Mouse (Mus musculus) liver (tissue): ENCODE results near the gene Nkx1-1.

Experiments used
- DNase-seq: peaks from one replicate; pipeline ENCODE4 v3.0.0-alpha.2; 2020; ENCODE audit warnings: mixed read lengths

Nkx1-1 gene

DNA sequence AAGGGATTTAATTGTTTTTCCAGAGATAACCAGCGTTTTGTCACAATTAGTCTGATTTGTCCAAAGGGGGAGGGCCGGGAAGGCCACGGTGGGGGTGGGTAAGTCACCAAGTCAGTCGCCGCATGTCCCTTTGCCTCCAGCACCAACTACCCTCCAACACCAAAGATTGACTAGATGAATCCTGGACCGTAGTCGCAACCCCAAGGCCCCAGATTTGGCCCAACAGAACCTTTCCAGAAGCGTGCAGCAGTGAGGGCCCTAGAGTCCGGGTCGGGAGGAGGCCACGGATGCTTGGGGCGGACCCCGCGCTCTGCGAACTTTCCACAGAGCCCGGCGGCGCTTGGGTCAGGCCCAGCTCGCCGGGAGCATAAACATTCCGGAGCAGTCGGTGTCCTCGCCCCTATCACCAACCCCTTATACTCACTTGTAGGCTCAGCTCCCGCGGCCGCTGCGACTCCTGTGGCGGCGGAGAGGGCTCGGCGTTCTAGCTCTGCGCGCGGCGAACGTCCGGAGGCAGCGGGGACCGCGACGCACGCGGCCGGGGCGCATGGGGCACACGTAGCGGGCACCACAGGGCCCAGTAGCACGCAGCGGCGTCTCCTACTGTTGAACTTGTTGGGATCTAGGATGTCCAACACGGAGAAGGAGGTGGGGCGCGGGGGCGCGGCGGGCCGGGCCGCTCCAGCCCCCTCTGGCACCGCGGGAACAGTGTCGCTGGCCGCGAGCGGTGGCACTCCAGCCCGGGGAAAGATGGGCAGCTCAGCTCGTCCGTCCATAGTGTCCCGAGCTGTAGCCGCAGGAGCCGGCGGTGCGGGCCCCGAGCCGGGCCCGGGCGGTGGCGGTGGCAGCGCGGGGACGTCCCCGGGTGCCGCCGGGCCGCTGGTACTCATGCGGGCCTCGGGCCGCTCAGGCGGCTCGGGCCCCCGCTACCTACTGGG is at the start of gene Nkx1-1:
Gene Nkx1-1, minus strand, starts transcription at position 776 of the 938 bp plus-strand sequence.
- no peak for DNase-seq

DNA sequence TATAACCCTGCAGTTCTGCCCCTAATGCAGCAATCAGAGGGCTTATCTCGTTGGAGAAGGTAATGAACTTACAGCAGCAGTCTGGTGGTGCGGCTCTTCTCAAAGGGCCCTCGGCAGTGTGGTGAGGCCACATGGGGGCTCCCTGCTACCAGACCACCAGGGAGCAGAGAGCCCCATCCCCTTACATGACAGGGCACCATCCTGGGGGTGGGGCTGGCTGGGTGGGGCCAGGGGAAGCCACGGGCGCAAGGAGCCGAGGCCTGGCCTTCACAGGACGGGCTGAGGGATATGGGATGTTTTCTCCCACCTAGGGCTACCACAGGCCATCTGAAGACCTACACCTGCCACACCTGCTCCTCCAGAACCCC is 47.5 kb upstream of the Nkx1-1 start:
- no peak for DNase-seq

DNA sequence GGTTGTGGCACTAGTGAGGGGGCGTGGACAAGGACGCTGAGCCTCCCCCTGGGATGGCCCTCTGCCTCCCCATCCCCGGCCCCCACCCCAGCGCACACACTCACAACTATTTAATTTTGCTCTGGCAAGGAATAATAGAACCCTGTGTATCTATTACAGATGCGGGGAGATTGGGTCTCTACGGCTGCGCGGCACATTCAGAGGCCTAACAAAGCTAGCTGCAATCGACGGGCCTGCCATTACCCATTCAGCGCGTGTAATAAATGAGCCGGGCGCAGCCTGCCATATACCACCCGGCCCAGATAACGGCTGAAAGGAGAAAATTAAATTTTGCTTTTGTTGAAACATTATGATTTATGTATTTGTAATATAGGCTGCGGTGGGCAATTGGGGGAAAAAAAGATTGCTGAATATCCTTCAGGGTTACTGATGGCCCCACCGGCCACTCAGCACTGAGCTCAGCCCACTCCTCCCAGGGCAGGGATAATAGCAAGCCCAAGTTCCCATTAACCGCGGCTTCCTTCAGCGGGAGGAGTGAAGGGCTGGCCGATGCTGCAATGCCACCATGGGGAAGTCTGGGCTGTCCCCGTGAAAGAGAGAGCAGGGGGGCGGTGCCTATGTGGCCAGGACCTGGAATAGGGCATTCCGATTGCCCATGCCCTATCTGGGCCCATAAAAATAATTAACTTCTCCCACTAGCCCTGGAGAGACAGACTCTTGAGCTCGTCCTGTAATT is 47.0 kb upstream of the Nkx1-1 start:
- no peak for DNase-seq

- no peak for DNase-seq
These were observed 31.7 kb upstream of the Nkx1-1 start for GRCm38 (mm10) chr5:33465464-33465863.

DNA sequence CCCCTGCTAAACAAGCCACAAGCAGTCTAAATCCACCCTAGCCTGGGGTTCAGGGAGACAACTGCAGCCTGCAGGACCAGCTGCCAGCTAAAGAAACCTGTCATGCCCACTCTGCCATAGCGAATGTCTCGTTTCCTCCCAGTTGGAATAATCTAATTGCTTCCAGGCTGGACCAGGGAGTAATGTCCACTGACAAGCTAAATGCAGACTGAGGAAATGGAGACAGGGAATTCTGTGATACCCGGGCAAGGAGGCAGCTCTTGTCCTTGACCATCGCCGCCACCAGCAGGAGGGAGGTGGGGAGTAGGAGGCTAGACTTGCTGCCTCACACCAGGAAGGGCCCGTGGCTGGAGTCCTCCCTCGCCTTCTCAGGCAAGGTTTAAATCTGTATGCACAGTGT is 30.6 kb upstream of the Nkx1-1 start:
- DNase-seq: no peak

DNA sequence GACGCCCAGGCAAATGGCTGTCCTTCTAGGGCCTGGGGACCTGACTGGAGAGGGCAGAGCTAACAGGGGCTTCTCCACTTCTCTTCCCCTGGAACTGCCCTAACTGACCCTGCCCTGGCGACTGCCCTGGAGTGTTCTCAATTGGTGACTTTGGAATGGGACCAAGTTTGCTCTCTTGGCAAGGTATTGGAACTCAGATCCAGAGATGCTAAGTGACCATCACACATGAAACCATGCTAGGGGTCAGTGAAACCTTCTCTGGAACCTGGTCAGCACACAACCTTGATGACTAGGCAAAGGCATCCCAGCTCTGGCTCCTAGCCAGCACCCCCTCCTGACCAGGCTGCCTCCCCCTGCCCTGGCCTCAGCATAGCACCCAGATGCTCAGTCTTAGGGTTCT is 25.3 kb upstream of the Nkx1-1 start:
- DNase-seq: no peak

GRCm38 (mm10) chr5:33458132-33458622 is 24.4 kb upstream of the Nkx1-1 start:
- DNase-seq: no peak

- no peak for DNase-seq
These were observed 22.0 kb upstream of the Nkx1-1 start for GRCm38 (mm10) chr5:33455737-33456136.

- DNase-seq: no peak
These were observed 10.0 kb upstream of the Nkx1-1 start for GRCm38 (mm10) chr5:33443794-33444193.

- peak; percentile 69 for DNase-seq
These were observed 9.3 kb upstream of the Nkx1-1 start for GRCm38 (mm10) chr5:33442927-33443710.

DNA sequence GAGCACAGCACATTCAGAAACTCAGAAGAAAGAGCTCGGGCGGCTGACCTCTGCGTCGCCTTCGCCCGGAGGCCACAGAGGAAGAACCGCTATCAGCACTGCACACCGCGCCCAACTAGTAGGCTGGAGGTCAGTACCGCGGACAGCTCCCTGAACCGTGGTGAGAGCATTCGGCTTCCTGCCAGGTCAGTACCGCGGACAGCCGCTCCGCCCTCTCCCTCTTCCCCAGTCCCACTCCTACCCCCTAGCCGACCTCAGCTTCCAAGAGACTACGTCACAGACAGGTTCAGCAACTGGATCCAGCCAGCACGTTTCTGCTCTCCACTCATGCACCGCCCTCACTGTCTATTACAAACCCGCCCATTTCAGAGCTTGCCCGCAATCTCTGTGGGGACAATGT is 4.4 kb upstream of the Nkx1-1 start:
- peak; percentile 88 for DNase-seq

DNA sequence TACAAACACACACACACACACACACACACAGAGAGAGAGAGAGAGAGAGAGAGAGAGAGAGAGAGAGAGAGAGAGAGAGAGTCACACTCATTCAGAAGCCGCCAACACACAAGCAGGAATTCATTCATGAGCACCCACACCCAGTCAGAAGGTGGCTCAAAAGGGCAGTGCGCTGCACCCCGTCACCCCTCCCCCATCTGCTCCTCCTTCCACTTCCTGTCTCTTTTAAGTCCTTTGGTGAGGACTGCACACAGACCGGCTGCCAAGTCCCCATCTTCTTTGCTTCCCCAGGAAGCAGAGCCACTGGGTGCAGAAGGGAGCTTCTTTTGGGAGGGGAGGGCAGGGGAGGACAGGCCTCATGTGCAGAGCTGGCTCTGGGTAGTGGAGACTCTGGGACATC is 2.2 kb upstream of the Nkx1-1 start:
- DNase-seq: no peak

DNA sequence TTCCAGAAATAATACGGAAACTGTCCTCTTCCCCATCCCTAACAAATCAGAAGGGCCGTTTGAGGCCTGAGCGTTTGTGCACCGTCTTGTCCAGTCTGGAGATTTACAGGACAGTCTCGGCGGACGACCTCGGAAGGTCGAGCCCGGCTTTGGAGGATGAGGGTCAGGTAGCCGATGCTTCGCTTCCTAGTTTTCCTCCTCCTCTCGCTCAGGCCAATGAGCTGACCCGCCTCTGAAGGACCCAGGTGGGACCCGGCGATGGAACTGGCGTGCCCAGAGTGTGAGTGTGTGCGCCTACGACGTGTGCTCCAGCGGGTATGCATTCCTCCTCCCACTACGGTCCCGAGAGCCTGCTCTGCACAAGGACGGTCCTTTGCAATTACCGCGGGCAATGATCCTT is 1.4 kb upstream of the Nkx1-1 start:
- no peak for DNase-seq

GRCm38 (mm10) chr5:33434141-33434780 is 485 bp upstream of the Nkx1-1 start:
- no peak for DNase-seq

- DNase-seq: no peak
These were observed 1.5 kb downstream of the Nkx1-1 start for GRCm38 (mm10) chr5:33432057-33432935.

DNA sequence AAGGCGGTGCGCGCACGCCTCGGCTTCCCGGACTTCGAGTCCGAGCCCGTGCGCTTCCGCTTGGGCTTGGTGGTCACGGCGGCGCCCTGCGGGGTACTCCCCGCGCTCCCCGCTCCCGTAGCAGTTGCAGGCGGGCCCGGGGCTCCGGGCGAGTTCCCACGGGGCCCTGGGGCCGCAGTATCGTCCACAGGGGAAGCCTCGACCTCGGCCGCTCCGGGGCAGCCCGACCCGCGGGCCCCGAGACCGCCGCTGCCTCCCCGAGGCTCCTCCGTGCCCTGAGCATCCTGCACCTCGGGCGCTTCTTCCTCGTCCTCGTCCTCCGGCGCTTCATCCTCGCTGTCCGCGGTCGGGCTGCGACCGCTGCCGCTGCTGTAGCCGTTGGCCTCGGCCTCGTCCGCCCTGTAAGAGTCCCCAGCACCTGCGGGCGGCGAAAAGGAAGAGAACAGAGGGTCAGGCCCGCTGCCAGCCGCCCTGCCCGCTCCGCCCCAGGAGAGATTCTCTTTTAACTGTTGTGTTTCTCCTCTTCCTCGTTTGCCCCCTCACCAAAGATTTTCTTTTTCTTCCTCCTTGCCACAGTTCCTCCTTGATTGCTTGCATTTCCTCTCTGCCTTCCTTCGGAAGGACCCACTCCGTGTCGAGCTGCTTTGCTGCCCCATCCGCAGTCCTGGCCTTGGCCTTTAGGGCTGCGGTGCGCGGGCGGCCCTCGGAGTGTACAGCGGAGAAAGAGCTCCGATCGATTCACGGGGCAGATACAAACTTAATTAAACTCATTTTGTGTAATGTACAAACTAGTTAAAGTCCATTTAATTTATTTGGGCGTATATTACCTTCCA is 2.4 kb downstream of the Nkx1-1 start:
- no peak for DNase-seq

DNA sequence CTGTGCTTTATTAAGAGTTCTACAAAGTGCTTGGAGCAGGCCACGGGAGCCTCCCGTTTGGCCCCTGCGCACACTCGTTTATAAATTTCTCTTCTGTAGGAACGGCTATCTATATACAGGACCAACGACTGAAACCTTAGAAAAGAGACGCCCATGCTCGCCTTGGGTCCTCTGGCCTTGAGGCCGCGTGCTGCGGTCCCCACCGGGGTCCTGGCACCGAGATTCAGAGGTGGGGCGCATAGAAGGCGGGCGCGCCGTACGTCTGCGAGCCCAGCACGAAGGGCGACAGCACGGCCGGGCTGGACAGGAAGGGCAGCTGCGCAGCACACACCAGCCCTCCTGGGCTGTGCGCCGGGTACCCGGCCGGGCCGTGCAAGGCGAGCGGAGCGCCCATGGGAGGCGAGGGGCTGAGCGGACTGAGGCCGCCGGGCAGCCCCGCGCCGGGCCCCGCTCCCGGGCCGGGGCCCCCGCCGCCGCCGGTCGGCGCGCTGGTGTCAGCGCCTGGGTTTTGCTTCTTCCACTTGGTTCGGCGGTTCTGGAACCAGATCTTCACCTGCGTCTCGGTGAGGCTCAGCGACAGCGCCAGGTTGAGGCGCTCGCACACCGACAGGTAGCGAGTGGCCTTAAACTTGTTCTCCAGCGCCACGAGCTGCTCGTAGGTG is 3.1 kb downstream of the Nkx1-1 start:
- DNase-seq: no peak

DNA sequence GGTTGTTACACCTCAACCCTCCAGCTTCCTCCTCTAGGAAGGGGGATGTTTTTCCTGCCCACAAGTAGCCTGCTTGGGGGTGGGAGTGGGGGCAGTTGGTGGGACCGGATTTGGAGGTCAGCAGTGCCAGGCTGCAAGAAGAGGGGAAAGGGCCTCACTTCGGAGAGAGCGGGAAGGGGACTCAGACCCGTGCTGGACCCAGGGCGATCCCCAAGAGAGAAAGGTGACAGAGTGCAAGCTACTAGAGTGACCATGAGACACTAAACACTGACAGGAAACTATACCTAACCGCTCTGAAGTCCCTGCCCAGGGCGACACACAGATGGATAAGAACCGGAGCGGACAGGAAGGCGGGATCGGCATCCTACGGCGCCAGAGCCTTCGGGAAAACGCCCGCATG is 3.7 kb downstream of the Nkx1-1 start:
- no peak for DNase-seq

GRCm38 (mm10) chr5:33427461-33427860 is 6.3 kb downstream of the Nkx1-1 start:
- DNase-seq: no peak

DNA sequence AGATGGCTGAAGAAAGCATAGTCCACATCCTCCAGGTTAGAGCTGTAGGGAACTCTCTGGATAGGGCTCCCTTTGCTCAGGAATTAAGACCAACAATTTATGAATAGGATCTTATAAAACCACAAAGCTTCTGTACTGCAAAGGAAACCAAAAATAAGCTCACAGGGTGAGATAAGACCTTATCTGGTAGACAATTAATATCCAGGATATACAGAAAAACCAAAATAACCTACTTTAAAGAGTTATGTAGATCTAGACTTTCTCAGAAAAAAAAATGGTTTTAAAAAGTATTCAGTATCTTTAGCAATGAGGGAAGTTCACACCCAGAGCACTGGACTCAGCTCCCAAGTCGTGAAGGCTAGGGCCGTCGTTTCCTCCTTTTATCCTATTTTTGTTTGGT is 13.5 kb downstream of the Nkx1-1 start:
- no peak for DNase-seq
